In the genomic region with DNA sequence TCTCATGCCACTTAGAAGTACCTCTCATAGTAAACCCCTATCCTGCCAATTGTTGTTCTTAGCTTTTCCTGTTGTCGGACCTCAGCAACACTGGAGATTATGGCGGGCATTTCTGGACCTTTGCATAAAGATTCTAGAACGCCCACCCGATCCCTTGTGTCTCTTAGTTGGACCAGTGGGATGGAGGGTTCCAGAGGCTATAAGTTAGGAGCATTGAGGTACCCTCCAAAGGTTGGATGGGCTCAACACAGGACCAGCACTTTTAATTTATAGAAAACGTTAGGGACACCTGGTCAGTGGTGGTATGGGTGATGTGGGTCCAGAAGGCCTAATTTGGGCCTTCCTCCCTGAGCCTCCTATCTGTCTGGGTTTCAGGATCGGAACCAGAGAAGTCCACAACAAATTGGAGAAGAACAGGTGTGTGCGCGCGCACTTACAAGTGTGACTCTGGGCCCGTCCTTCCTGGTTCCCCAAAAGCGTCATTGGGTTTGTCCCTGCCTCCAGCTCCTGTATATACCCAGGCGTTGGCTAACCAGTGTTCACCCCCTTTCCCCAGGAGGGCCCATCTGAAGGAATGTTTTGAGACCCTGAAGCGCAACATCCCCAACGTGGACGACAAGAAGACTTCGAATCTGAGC, we compare ENCODE assay signal across 8 mouse cellular contexts. TPM values are rescaled to one million over a fixed set of nuclear protein-coding genes. Genes with fewer than 3 reads are reported as not detected.
DNase-seq lines count a peak whose midpoint lies in the region; ATAC-seq and TF ChIP-seq lines count a peak whose summit lies in the region.

No protein-coding gene starts in this region.

- H3K4me3 ChIP-seq in gastrocnemius, adult 2 months = peak overlapping the region; percentile 76
- peak overlapping the region; percentile 63 for H3K4me3 ChIP-seq in liver, embryonic 13.5 days (replicated peaks)
- H3K4me3 ChIP-seq in stomach, postnatal 0 days (ENCODE audit: low read depth, low read length) = peak overlapping the region; percentile 56

- WGBS in liver, embryonic 13.5 days (ENCODE audit: insufficient replicate concordance) = 36% methylated on average over 16 of the region's 16 CpGs
- 43% methylated on average over 16 of the region's 16 CpGs for WGBS in stomach, postnatal 0 days

- ATAC-seq in liver, embryonic 13.5 days (ENCODE audit: low read depth) = peak; percentile 4; the same call in 1 of the 2 replicates
- ATAC-seq in stomach, postnatal 0 days (ENCODE audit: low FRiP score, low TSS enrichment) = peak; percentile 7

- intact Hi-C loops in gastrocnemius, adult 2 months (cut with DNase I) = no loop called here
- intact Hi-C loops in gastrocnemius, postnatal 36 days (cut with DNase I) = no loop called here

- no peaks in the 10 kb centered on the region for H3K27me3 ChIP-seq in liver, embryonic 13.5 days
- no peaks in the 10 kb centered on the region for H3K27me3 ChIP-seq in stomach, postnatal 0 days (ENCODE audit: control insufficient read depth, insufficient read depth, low read length)

- DNase-seq in gastrocnemius, adult 2 months = no peak
- no peak for DNase-seq in gastrocnemius, postnatal 36 days
- peak; percentile 2 for DNase-seq in urinary bladder, postnatal 14 days (ENCODE audit: low spot score)
- DNase-seq in urinary bladder, postnatal 10 days (ENCODE audit: low spot score) = no peak
- no peak for DNase-seq in liver, embryonic 13.5 days
- DNase-seq in stomach, postnatal 0 days (ENCODE audit: low spot score) = no peak
- no peak for DNase-seq in frontal cortex, postnatal 10 days (ENCODE audit: low spot score in 2 of 2)
- no peak for DNase-seq in spleen, postnatal 14 days (ENCODE audit: low spot score in 2 of 2)

- H3K9ac ChIP-seq in liver, embryonic 13.5 days = peak overlapping the region; percentile 83
- peak overlapping the region; percentile 27; the same call in 1 of the 2 replicates for H3K9ac ChIP-seq in stomach, postnatal 0 days (ENCODE audit: low read length)

- TF ChIP-seq EP300 in stomach, postnatal 0 days (optimal IDR thresholded peaks at IDR 0.05) = no peak

- H3K9me3 ChIP-seq in liver, embryonic 13.5 days (replicated peaks) = no peaks in the 10 kb centered on the region
- no peaks in the 10 kb centered on the region for H3K9me3 ChIP-seq in stomach, postnatal 0 days (ENCODE audit: control insufficient read depth, low read length)

- peaks cover 72% of the 10 kb centered on the region for H3K4me1 ChIP-seq in liver, embryonic 13.5 days (replicated peaks)
- H3K4me1 ChIP-seq in stomach, postnatal 0 days (replicated peaks; ENCODE audit: control insufficient read depth, insufficient read depth) = peaks cover 12% of the 10 kb centered on the region; the same call in 1 of the 2 replicates

- peak overlapping the region; percentile 99 for H3K27ac ChIP-seq in gastrocnemius, adult 2 months
- H3K27ac ChIP-seq in liver, embryonic 13.5 days = peak overlapping the region; percentile 99
- peak overlapping the region; percentile 96 for H3K27ac ChIP-seq in stomach, postnatal 0 days (replicated peaks)

- no peak for TF ChIP-seq CTCF in gastrocnemius, adult 2 months (IDR thresholded peaks at IDR 0.05)
- no peak for TF ChIP-seq CTCF in stomach, postnatal 0 days (IDR thresholded peaks at IDR 0.05; ENCODE audit: low read depth)

- H3K36me3 ChIP-seq in liver, embryonic 13.5 days = peaks cover 10% of the 10 kb centered on the region
- no peaks in the 10 kb centered on the region; the same call in 1 of the 2 replicates for H3K36me3 ChIP-seq in stomach, postnatal 0 days (ENCODE audit: control insufficient read depth, insufficient read depth, low read length)

- H3K4me2 ChIP-seq in liver, embryonic 13.5 days = peak overlapping the region; percentile 95
- peak overlapping the region; percentile 79 for H3K4me2 ChIP-seq in stomach, postnatal 0 days (replicated peaks; ENCODE audit: low read depth)

RNA-seq across cellular contexts. Expression of a gene that starts 6.5 kb away (rescaled TPM):
- total RNA-seq in gastrocnemius, adult 2 months (2021) = 10 to 100 TPM in 1 of 2 experiments, 1 to 10 TPM in 1; 6.1 to 11.6 TPM
- total RNA-seq in gastrocnemius, postnatal 36 days (2021) = 1 to 10 TPM; 6.4 to 7.1 TPM
- polyA plus RNA-seq in liver, embryonic 13.5 days (2015; fragmentation: Nextera tagmentation; extraction: Ambion mirVana) = 1.3 and 1.5 TPM in 2 replicates
- polyA plus RNA-seq in stomach, postnatal 0 days (2015; fragmentation: Nextera tagmentation; extraction: Ambion mirVana) = 2.5 and 2.6 TPM in 2 replicates

RNA-seq across cellular contexts. Expression of a gene that starts 59.7 kb away (rescaled TPM):
- 1 to 10 TPM; 2.1 TPM for total RNA-seq in gastrocnemius, adult 2 months (2021)
- 1 to 10 TPM; 1.4 to 1.9 TPM for total RNA-seq in gastrocnemius, postnatal 36 days (2021)
- polyA plus RNA-seq in liver, embryonic 13.5 days (2015; fragmentation: Nextera tagmentation; extraction: Ambion mirVana) = 1.2 and 1.5 TPM in 2 replicates
- polyA plus RNA-seq in stomach, postnatal 0 days (2015; fragmentation: Nextera tagmentation; extraction: Ambion mirVana) = 3.4 and 4.1 TPM in 2 replicates
